Mouse (Mus musculus) mouse embryonic stem cell (cell line): ENCODE measurements around the gene Twsg1.
"Not testable (repeated sequence)": the region's sequence is repeated elsewhere in the genome, so short reads cannot be mapped to it uniquely, and the experiment has no call there.

ENCODE experiments used
- in situ Hi-C, 2 experiments: fragments of 300-500 bp; cut with MboI; formaldehyde crosslinking; loops; 1 replicate in 1 of 2; 3 replicates in 1 of 2; pipeline ENCODE4 v1.14.3; 2019 to 2020; ENCODE audit warnings: low sequenced_read_pairs in 2 of 2, low pct_unique_long_range_greater_than_20kb in 1 of 2, mixed read lengths in 1 of 2; ENCODE audit not compliant: unreplicated experiment in 1 of 2

Gene Twsg1

GRCm38 (mm10) chr17:65950622-65951404 lies at the start of gene Twsg1:
Gene Twsg1, minus strand, starts transcription at chr17:65951226.
- in situ Hi-C loops: no loop called here

- in situ Hi-C loops: no loop called here
These were observed 37.3 kb upstream of the Twsg1 start for GRCm38 (mm10) chr17:65988151-65988820.

GRCm38 (mm10) chr17:65976720-65977119 lies 25.7 kb upstream of the Twsg1 start:
- in situ Hi-C loops: not testable (repeated sequence)

- in situ Hi-C loops: no loop called here
These were observed 16.7 kb upstream of the Twsg1 start for GRCm38 (mm10) chr17:65967751-65968150.

- in situ Hi-C loops: no loop called here
These were observed 11.2 kb upstream of the Twsg1 start for GRCm38 (mm10) chr17:65962263-65962662.

GRCm38 (mm10) chr17:65961606-65962136 lies 10.6 kb upstream of the Twsg1 start:
- in situ Hi-C loops: no loop called here

GRCm38 (mm10) chr17:65959011-65959410 lies 8.0 kb upstream of the Twsg1 start:
- in situ Hi-C loops: no loop called here

- in situ Hi-C loops: no loop called here
These were observed 7.3 kb upstream of the Twsg1 start for GRCm38 (mm10) chr17:65958366-65958765.

- in situ Hi-C loops: no loop called here
These were observed 6.8 kb upstream of the Twsg1 start for GRCm38 (mm10) chr17:65957782-65958325.

- in situ Hi-C loops: no loop called here
These were observed 6.2 kb upstream of the Twsg1 start for GRCm38 (mm10) chr17:65956993-65957781.

GRCm38 (mm10) chr17:65956140-65956539 lies 5.1 kb upstream of the Twsg1 start:
- in situ Hi-C loops: no loop called here

GRCm38 (mm10) chr17:65953959-65954358 lies 2.9 kb upstream of the Twsg1 start:
- in situ Hi-C loops: no loop called here

- in situ Hi-C loops: no loop called here
These were observed 1.1 kb upstream of the Twsg1 start for GRCm38 (mm10) chr17:65952083-65952482.

GRCm38 (mm10) chr17:65950183-65950582 lies 843 bp downstream of the Twsg1 start:
- in situ Hi-C loops: no loop called here

- in situ Hi-C loops: no loop called here
These were observed 3.7 kb downstream of the Twsg1 start for GRCm38 (mm10) chr17:65947307-65947706.

- in situ Hi-C loops: no loop called here
These were observed 5.6 kb downstream of the Twsg1 start for GRCm38 (mm10) chr17:65945420-65945819.

GRCm38 (mm10) chr17:65942394-65942793 lies 8.6 kb downstream of the Twsg1 start:
- in situ Hi-C loops: no loop called here

GRCm38 (mm10) chr17:65941275-65941674 lies 9.8 kb downstream of the Twsg1 start:
- in situ Hi-C loops: no loop called here

GRCm38 (mm10) chr17:65940221-65940620 lies 10.8 kb downstream of the Twsg1 start:
- in situ Hi-C loops: no loop called here
